Mouse (Mus musculus) bone marrow, adult 2 months (tissue): ENCODE measurements around the gene Acox1.

Experiments
- CTCF ChIP-seq: fragments of 200-500 bp; IDR thresholded peaks from 2 replicates; pipeline ENCODE4 v1.5.1; 2011; ENCODE audit warnings: low read length, control low read depth; ENCODE audit not compliant: control insufficient read depth, insufficient read depth
- POLR2A ChIP-seq: fragments of 200-500 bp; IDR thresholded peaks from 2 replicates; pipeline ENCODE4 v1.6.1; 2011; ENCODE audit warnings: low read depth, mild to moderate bottlenecking, control low read depth, low read length, borderline replicate concordance; ENCODE audit not compliant: control insufficient read depth

DNA sequence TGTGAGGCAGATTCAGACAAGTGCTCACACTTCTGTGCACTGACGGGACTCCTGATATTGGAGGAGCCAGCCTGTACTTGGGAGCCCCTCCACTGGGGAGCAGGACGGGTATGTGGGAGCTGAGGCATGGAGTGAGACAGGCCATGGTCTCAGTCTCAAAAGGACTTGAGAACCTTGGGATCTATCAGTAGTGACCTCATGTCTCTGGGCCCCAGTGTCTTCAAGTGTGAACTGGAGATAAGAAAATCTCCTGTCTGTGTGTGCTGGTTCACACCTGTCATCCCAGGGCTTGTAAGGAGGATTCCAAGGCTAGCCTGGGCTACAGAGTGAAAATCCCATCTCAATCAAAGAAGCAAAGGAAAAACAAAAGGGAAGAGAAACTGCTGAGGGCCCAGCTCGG, 55.4 kb downstream of the Acox1 start:
- TF ChIP-seq CTCF (no peak), POLR2A (no peak)
